ENCODE assay signal across 8 mouse cellular contexts in the genomic region with DNA sequence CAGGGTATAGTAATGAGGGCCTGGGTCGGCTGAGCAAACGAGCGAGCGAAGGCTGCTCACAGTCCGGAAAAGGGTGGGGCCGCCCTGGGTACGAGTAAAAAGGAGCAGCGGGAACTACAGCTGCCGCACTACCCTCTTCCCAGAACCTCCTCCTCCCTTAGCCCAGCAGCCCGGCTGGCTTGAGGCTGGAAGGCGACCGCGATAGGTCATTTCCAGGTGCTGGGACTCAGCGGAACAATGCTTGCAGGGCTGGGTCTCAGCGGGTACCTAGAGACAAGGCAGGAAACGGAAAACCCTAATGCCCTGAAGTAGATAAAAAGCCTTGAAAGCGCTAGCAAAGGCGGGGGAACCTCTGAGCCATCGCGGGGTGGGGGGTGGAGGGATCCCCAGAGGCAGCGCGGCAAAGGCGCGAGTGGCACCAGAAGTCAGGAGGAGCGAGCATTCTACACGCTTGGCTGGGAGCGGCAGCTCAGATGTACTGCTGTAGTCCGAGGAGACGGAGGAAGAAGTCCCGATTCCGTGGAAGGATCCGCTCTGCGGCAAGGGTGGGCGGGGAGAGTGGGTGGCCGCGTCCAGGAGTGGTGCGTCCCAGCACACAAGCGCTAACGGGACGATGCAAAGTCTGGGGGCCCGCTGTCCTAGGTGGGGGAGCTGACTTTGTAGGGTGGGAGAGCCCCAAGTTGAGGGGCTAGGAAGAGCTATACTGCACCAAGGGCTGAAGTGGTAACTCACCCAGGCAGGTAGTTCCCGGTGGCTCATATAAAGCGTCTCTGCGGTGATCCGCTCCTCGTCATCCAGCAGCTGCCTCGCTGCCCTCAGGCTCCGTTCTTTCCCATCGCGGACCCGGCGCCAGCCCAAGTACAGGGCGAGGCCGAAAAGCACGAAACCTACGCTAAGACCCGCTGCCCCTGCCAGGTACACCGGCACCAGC. TPM values are rescaled to one million over a fixed set of nuclear protein-coding genes. Genes with fewer than 3 reads are reported as not detected.
DNase-seq lines count a peak whose midpoint lies in the region; ATAC-seq and TF ChIP-seq lines count a peak whose summit lies in the region.

No protein-coding gene starts in this region.

- TF ChIP-seq CTCF in kidney, postnatal 0 days (IDR thresholded peaks at IDR 0.05; ENCODE audit: low read depth): no peak

- peaks cover 17% of the 10 kb centered on the region; the same call in 1 of the 2 replicates for H3K36me3 ChIP-seq in embryonic facial prominence, embryonic 10.5 days (replicated peaks)
- H3K36me3 ChIP-seq in heart, embryonic 12.5 days: peaks cover 22% of the 10 kb centered on the region
- peaks cover 13% of the 10 kb centered on the region for H3K36me3 ChIP-seq in kidney, postnatal 0 days (ENCODE audit: insufficient read depth, low read length)

- WGBS in embryonic facial prominence, embryonic 10.5 days: under 1% methylated on average over 58 of the region's 58 CpGs
- under 1% methylated on average over 58 of the region's 58 CpGs for WGBS in heart, embryonic 12.5 days
- 1% methylated on average over 58 of the region's 58 CpGs for WGBS in kidney, postnatal 0 days

- peak overlapping the region; percentile 81 for H3K27ac ChIP-seq in embryonic facial prominence, embryonic 10.5 days (replicated peaks)
- H3K27ac ChIP-seq in heart, embryonic 12.5 days (ENCODE audit: poor library complexity, severe bottlenecking): peak overlapping the region; percentile 65
- peak overlapping the region; percentile 63 for H3K27ac ChIP-seq in kidney, postnatal 0 days

- H3K4me3 ChIP-seq in embryonic facial prominence, embryonic 10.5 days: peak overlapping the region; percentile 88
- peak overlapping the region; percentile 68 for H3K4me3 ChIP-seq in heart, embryonic 12.5 days
- H3K4me3 ChIP-seq in kidney, postnatal 0 days (replicated peaks; ENCODE audit: low read depth, low read length): peak overlapping the region; percentile 63

- ATAC-seq in CD4-positive, CD25-positive, alpha-beta regulatory T cell, adult 4 months: peak; percentile 59
- ATAC-seq in heart, embryonic 12.5 days (ENCODE audit: insufficient number of reproducible peaks, low FRiP score): peak; percentile 18
- peak; percentile 34; the same call in 1 of the 2 replicates for ATAC-seq in kidney, postnatal 0 days (replicated peaks; ENCODE audit: low FRiP score, low read depth)

- H3K4me2 ChIP-seq in heart, embryonic 12.5 days: peak overlapping the region; percentile 88
- peak overlapping the region; percentile 78 for H3K4me2 ChIP-seq in kidney, postnatal 0 days (ENCODE audit: low read length)

- peak; percentile 71 for DNase-seq in adrenal gland, adult 2 months
- peak; percentile 70 for DNase-seq in embryonic facial prominence, embryonic 10.5 days (ENCODE audit: low spot score)
- DNase-seq in kidney, postnatal 0 days (ENCODE audit: low spot score): peak; percentile 82
- peak; percentile 62 for DNase-seq in lung, postnatal 14 days
- peak; percentile 59 for DNase-seq in ovary, postnatal 36 days (ENCODE audit: low spot score)
- peak; percentile 62 for DNase-seq in yolk sac, embryonic 10.5 days (ENCODE audit: low spot score)

- peak overlapping the region; percentile 81 for H3K9ac ChIP-seq in heart, embryonic 12.5 days
- H3K9ac ChIP-seq in kidney, postnatal 0 days (ENCODE audit: low read depth, low read length): peak overlapping the region; percentile 59

- H3K27me3 ChIP-seq in embryonic facial prominence, embryonic 10.5 days (replicated peaks; ENCODE audit: low read depth, poor library complexity, severe bottlenecking): peaks cover 93% of the 10 kb centered on the region
- no peaks in the 10 kb centered on the region for H3K27me3 ChIP-seq in heart, embryonic 12.5 days (replicated peaks)
- no peaks in the 10 kb centered on the region for H3K27me3 ChIP-seq in kidney, postnatal 0 days (ENCODE audit: insufficient read depth, low read length)

- H3K4me1 ChIP-seq in embryonic facial prominence, embryonic 10.5 days: peaks cover 29% of the 10 kb centered on the region
- peaks cover 9% of the 10 kb centered on the region for H3K4me1 ChIP-seq in heart, embryonic 12.5 days (replicated peaks)
- 0 out of 2 replicates have a peak, but pooled peaks cover 8% of the 10 kb centered on the region for H3K4me1 ChIP-seq in kidney, postnatal 0 days (replicated peaks; ENCODE audit: insufficient read depth, low read length)

- no peaks in the 10 kb centered on the region for H3K9me3 ChIP-seq in embryonic facial prominence, embryonic 10.5 days
- no peaks in the 10 kb centered on the region for H3K9me3 ChIP-seq in heart, embryonic 12.5 days (replicated peaks)
- no peaks in the 10 kb centered on the region for H3K9me3 ChIP-seq in kidney, postnatal 0 days (replicated peaks; ENCODE audit: low read length)

RNA-seq across cellular contexts. Expression of gene Esyt1, which starts 0.7 kb away (rescaled TPM):
- polyA plus RNA-seq in CD4-positive, CD25-positive, alpha-beta regulatory T cell, adult 4 months (2017; shearing (Covaris generic)): 10 to 100 TPM; 68.4 to 84.4 TPM
- total RNA-seq in adrenal gland, adult 2 months (2021): 10 to 100 TPM; 26.1 to 32.6 TPM
- 52.8 and 59.6 TPM in 2 replicates for polyA plus RNA-seq in adrenal gland, adult 2 months (2012; rRNA removed)
- polyA plus RNA-seq in embryonic facial prominence, embryonic 10.5 days (2016; fragmentation: Nextera tagmentation; extraction: Ambion mirVana): 11.9 and 13.6 TPM in 2 replicates
- 25.0 and 26.5 TPM in 2 replicates for polyA plus RNA-seq in heart, embryonic 12.5 days (2016; fragmentation: Nextera tagmentation; extraction: Ambion mirVana)
- 15.9 TPM in 2 replicates for polyA plus RNA-seq in kidney, postnatal 0 days (2015; fragmentation: Nextera tagmentation; extraction: Ambion mirVana)

RNA-seq across cellular contexts. Expression of gene Zc3h10, which starts 22.6 kb away (rescaled TPM):
- 10 to 100 TPM in 1 of 2 experiments, 1 to 10 TPM in 1; 9.2 to 11.8 TPM for polyA plus RNA-seq in CD4-positive, CD25-positive, alpha-beta regulatory T cell, adult 4 months (2017; shearing (Covaris generic))
- 10 to 100 TPM; 11.7 to 12.3 TPM for total RNA-seq in adrenal gland, adult 2 months (2021)
- polyA plus RNA-seq in adrenal gland, adult 2 months (2012; rRNA removed): 16.0 and 16.3 TPM in 2 replicates
- 15.9 and 17.4 TPM in 2 replicates for polyA plus RNA-seq in embryonic facial prominence, embryonic 10.5 days (2016; fragmentation: Nextera tagmentation; extraction: Ambion mirVana)
- 10.2 and 11.9 TPM in 2 replicates for polyA plus RNA-seq in heart, embryonic 12.5 days (2016; fragmentation: Nextera tagmentation; extraction: Ambion mirVana)
- polyA plus RNA-seq in kidney, postnatal 0 days (2015; fragmentation: Nextera tagmentation; extraction: Ambion mirVana): 13.7 and 16.9 TPM in 2 replicates

RNA-seq across cellular contexts. Expression of gene Rpl41, which starts 24.1 kb away (rescaled TPM):
- polyA plus RNA-seq in CD4-positive, CD25-positive, alpha-beta regulatory T cell, adult 4 months (2017; shearing (Covaris generic)): 1,000 to 10,000 TPM; 4,848 to 7,095 TPM
- total RNA-seq in adrenal gland, adult 2 months (2021): 1,000 to 10,000 TPM; 3,028 to 3,144 TPM
- polyA plus RNA-seq in adrenal gland, adult 2 months (2012; rRNA removed): 1,154 and 1,178 TPM in 2 replicates
- 3,494 and 3,561 TPM in 2 replicates for polyA plus RNA-seq in embryonic facial prominence, embryonic 10.5 days (2016; fragmentation: Nextera tagmentation; extraction: Ambion mirVana)
- polyA plus RNA-seq in heart, embryonic 12.5 days (2016; fragmentation: Nextera tagmentation; extraction: Ambion mirVana): 2,275 and 2,341 TPM in 2 replicates
- polyA plus RNA-seq in kidney, postnatal 0 days (2015; fragmentation: Nextera tagmentation; extraction: Ambion mirVana): 3,897 and 4,536 TPM in 2 replicates

RNA-seq across cellular contexts. Expression of gene Myl6b, which starts 26.5 kb away (rescaled TPM):
- 1 to 10 TPM; 4.3 to 5.4 TPM for polyA plus RNA-seq in CD4-positive, CD25-positive, alpha-beta regulatory T cell, adult 4 months (2017; shearing (Covaris generic))
- 1 to 10 TPM; 6.2 to 8.3 TPM for total RNA-seq in adrenal gland, adult 2 months (2021)
- polyA plus RNA-seq in adrenal gland, adult 2 months (2012; rRNA removed): 5.1 and 5.7 TPM in 2 replicates
- 2.3 and 3.1 TPM in 2 replicates for polyA plus RNA-seq in embryonic facial prominence, embryonic 10.5 days (2016; fragmentation: Nextera tagmentation; extraction: Ambion mirVana)
- 3.0 and 4.0 TPM in 2 replicates for polyA plus RNA-seq in heart, embryonic 12.5 days (2016; fragmentation: Nextera tagmentation; extraction: Ambion mirVana)
- 3.2 and 3.7 TPM in 2 replicates for polyA plus RNA-seq in kidney, postnatal 0 days (2015; fragmentation: Nextera tagmentation; extraction: Ambion mirVana)

RNA-seq across cellular contexts. Expression of gene Myl6, which starts 31.1 kb away (rescaled TPM):
- polyA plus RNA-seq in CD4-positive, CD25-positive, alpha-beta regulatory T cell, adult 4 months (2017; shearing (Covaris generic)): 100 to 1,000 TPM; 937 to 954 TPM
- total RNA-seq in adrenal gland, adult 2 months (2021): 100 to 1,000 TPM; 786 to 985 TPM
- polyA plus RNA-seq in adrenal gland, adult 2 months (2012; rRNA removed): 324 and 445 TPM in 2 replicates
- 733 and 768 TPM in 2 replicates for polyA plus RNA-seq in embryonic facial prominence, embryonic 10.5 days (2016; fragmentation: Nextera tagmentation; extraction: Ambion mirVana)
- polyA plus RNA-seq in heart, embryonic 12.5 days (2016; fragmentation: Nextera tagmentation; extraction: Ambion mirVana): 1,237 and 1,275 TPM in 2 replicates
- 1,410 and 1,495 TPM in 2 replicates for polyA plus RNA-seq in kidney, postnatal 0 days (2015; fragmentation: Nextera tagmentation; extraction: Ambion mirVana)

Comparison
In these comparisons a context has a peak if more than half of its experiments do, and no peak if none do; other contexts are left out.
1. Peak in every context shown above with its lines: DNase-seq, ATAC-seq, H3K4me3 ChIP-seq and H3K27ac ChIP-seq.